Mouse (Mus musculus) urinary bladder, postnatal 10 days (tissue): ENCODE measurements around the gene 4930467E23Rik.
A peak's percentile ranks its signal among the peaks of the same experiment; 100 is the strongest.
"Not testable (repeated sequence)": the region's sequence is repeated elsewhere in the genome, so short reads cannot be mapped to it uniquely, and the experiment has no call there.

Experiments
- DNase-seq: peaks from one replicate; pipeline ENCODE4 v3.0.0; 2022; ENCODE audit warnings: low spot score

4930467E23Rik gene

DNA sequence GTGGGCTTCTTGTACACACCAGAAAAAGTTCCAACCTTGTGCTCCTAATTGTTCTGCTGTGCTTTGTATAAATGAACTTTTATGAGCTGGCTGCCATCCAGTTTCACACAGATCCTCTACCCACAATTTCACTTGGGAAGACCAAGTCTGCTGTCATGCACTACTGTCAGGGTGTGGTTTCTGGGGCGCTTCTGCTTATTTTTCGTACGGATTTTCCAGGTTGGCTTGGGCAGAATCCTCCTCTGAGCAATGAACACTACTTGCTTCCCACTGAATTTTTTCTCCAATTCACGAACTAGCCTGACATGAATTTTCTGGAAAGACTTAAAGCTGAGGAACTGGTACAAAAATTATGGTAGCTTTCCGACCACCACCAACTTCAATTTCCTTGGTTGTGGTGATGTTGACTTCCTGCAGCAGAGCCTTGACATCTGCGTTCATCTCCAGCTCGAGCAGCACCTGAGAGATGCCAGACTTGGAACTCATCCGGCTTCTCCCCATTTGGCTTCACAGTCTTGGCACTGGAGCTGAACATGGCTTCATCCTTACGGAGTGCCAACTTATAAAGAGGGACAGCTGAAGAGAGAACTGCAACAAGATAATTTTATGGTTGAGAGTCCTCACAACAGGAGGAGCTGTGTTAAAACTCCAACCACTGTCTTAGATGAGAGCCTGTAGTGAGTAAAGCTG, 18.1 kb upstream of the 4930467E23Rik start:
- DNase-seq = not testable (repeated sequence)

DNA sequence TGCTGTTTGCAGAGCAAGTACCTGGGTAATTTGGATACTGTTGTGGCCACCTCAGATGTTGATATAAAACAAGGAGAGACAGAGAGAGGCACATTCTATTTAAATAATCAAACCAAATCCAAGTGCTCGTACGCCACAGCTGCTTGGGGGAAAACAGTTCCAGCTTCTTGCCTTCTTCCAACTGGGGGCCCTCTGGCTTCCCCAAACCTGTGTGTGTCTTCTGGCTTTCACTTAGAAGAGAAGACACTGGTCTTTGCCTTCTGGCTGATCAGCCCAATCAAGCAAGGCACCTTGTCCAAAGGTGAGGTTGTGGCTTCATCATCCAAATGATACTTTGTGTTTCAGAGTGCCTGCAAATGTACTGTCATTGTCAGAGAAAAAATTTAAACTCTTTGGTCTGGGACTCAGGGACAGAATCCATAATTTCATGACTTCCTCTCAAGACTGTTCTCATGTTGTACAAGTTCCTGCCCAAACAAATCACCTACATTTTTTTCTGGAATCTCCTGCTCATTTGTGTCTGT, 17.1 kb upstream of the 4930467E23Rik start:
- not testable (repeated sequence) for DNase-seq

- not testable (repeated sequence) for DNase-seq
Observed at GRCm38 (mm10) chr8:19712816-19713215, 16.6 kb upstream of the 4930467E23Rik start.

DNA sequence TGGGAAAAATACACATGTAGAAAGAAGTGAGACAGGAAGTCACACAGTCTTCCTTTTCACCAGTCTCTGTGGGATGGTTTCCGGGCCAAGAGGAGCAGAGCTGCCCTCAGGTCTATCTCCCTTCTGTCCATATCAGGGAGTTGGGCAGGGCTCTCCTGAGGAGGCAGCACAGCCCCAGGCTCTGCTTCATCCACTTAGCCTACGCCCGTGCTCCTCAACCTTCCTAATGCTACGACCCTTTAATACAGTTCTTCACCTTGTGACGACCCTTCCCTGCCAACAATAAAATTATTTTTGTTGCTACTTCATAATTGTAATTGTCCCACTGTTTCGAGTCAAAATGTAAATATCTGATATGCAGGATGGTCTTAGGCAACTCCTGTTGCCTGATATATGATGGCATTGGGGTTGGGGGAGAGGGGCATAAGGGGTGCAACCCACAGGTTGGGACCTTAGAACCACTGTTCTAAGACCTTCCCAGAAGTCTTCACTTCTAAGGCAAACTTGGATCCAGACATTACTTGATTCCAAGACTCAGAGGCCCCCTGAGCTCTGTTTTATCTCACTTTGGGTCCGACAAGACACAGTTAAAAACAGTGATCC, 16.0 kb upstream of the 4930467E23Rik start:
- peak; percentile 49 for DNase-seq

GRCm38 (mm10) chr8:19714426-19714825, 14.9 kb upstream of the 4930467E23Rik start:
- not testable (repeated sequence) for DNase-seq

GRCm38 (mm10) chr8:19715266-19715665, 14.1 kb upstream of the 4930467E23Rik start:
- DNase-seq = not testable (repeated sequence)

GRCm38 (mm10) chr8:19717851-19718250, 11.5 kb upstream of the 4930467E23Rik start:
- DNase-seq = not testable (repeated sequence)

DNA sequence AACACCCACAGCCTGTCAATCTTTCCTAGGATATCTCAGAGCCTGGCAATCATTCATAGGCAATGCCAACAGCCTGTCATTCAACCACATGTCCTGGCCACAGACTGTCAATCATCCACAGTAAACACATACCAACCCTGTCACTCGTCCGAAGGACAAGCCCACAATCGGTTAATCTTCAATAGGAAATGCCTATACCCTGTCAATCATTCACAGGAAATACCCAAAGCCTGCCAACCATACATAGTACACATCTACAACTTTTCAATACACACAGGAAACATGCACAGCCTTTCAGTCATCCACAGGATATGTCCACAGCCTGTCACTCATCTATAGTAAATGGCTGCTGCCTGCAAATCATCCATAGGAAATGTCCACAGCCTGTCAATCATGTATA, 9.9 kb upstream of the 4930467E23Rik start:
- DNase-seq = not testable (repeated sequence)

DNA sequence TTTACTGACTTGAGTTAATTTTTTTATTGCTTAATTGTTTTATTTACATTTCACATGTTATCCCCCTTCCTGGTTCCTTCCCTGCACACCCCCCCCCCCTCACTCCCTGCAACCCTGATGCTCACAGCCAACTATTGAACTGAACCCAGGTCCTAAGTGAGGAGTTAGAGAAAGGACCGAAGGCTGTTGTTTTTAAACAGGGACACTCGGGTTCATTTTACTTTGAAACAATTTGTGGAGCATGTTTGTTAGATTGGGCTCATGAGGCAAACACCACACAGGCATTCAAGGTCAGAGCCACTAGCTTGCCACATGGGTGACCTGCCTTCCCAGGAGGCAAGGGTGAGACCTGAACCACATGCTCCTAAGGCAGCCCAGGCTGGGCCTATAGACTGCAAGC, 4.5 kb upstream of the 4930467E23Rik start:
- DNase-seq = not testable (repeated sequence)

DNA sequence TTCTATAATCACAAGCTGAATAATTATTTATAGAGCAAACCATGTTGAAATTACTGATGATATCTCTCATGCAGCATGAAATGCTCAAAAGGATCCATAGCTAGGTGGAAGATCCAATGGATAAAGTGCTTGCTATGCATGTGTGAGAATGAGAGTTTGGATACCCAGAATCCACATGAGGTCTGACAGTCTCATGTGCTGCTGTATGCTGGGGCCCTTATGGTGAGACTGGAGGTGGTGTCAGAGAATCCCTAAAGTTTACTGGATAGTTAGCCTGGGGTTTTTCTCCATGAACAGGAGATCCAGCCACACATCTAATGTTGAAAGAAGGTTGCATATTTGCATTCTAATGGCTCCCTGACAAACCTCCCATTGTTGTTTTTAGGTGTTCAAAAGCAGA, 22.4 kb downstream of the 4930467E23Rik start:
- DNase-seq = not testable (repeated sequence)

- peak; percentile 11 for DNase-seq
Observed at GRCm38 (mm10) chr8:19754178-19754577, 24.8 kb downstream of the 4930467E23Rik start.

GRCm38 (mm10) chr8:19754961-19755360, 25.6 kb downstream of the 4930467E23Rik start:
- DNase-seq = not testable (repeated sequence)

- not testable (repeated sequence) for DNase-seq
Observed at GRCm38 (mm10) chr8:19761660-19762059, 32.3 kb downstream of the 4930467E23Rik start.

GRCm38 (mm10) chr8:19762860-19763592, 33.6 kb downstream of the 4930467E23Rik start:
- not testable (repeated sequence) for DNase-seq

- peak; percentile 81 for DNase-seq
Observed at GRCm38 (mm10) chr8:19765531-19765930, 36.2 kb downstream of the 4930467E23Rik start.

DNA sequence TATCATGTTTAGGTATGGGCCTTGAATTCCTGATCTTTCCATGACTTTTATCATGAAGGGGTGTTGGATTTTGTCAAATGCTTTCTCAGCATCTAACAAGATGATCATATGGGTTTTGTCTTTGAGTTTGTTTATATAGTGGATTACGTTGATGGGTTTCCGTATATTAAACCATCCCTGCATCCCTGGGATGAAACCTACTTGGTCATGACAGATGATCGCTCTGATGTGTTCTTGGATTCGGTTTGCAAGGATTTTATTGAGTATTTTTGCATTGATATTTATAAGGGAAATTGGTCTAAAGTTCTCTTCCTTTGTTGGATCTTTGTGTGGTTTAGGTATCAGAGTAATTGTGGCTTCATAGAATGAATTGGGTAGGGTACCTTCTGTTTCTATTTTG, 44.1 kb downstream of the 4930467E23Rik start:
- not testable (repeated sequence) for DNase-seq

- not testable (repeated sequence) for DNase-seq
Observed at GRCm38 (mm10) chr8:19776311-19776710, 46.9 kb downstream of the 4930467E23Rik start.

- DNase-seq = not testable (repeated sequence)
Observed at GRCm38 (mm10) chr8:19777500-19777899, 48.1 kb downstream of the 4930467E23Rik start.

GRCm38 (mm10) chr8:19778126-19778525, 48.8 kb downstream of the 4930467E23Rik start:
- not testable (repeated sequence) for DNase-seq

DNA sequence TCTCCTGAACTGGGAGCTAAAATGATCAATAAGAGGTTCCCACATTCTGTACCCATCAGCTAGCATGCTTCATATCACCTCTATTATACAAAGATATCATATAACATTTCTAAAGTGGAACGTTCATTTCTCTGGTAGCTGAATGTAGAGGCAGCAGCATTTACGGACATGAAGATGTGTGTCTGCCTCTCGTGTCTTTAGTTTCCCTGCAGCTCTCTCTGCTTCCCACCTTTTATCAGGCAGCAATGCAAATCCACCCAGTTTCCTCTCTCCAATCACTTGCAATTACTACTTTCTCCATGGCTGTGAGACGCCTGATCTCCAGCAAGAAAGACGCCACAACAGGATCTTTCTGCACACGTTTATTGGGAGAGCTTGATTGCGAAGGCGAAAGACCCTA, 49.5 kb downstream of the 4930467E23Rik start:
- not testable (repeated sequence) for DNase-seq

DNA sequence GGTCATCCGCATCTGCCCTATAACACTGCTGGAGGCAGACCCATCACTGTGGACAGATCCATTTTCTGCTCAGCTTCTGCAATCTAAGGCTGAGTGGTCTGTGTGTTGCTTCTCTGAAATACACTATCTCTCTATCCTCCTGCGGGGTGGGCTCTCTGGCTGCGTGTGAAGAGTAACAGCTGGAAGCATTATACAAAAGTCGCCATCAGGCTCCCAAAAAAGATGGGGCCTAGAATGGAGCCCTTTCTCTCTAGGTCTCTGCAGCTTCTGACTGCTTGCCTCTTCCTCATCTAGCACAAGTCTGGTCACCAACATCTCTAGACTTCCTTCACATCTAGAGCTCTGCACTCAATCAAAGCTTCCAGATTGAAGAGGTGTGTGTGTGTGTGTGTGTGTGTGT, 50.8 kb downstream of the 4930467E23Rik start:
- DNase-seq = not testable (repeated sequence)

DNA sequence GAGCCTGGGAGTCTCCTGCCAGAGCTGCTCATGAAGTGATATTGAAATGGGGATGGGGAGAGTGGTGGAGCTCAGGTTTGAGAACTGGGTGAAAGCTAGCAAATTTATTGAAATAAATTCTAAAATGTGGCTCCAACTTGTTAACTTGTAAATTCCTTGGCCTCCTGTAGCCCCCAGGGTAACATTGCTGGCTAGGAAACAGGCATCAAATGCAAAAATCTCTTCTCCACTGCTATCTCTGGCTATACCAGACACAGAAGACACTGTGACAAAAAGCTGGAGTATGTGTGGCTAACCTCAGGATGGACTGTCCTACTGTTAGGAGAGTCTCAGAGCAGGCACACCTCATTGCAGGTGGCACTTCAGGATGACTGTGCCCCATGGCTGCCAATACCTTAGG, 51.3 kb downstream of the 4930467E23Rik start:
- not testable (repeated sequence) for DNase-seq
